Mouse (Mus musculus) urinary bladder, postnatal 10 days (tissue): ENCODE measurements around the gene Zfp64.
"Not testable (repeated sequence)": the region's sequence is repeated elsewhere in the genome, so short reads cannot be mapped to it uniquely, and the experiment has no call there.

Experiments used
- DNase-seq: peaks from one replicate; pipeline ENCODE4 v3.0.0; 2022; ENCODE audit warnings: low spot score

The Zfp64 gene

GRCm38 (mm10) chr2:168895531-168895930 is 59.9 kb downstream of the Zfp64 start:
- DNase-seq, result no peak

GRCm38 (mm10) chr2:168894738-168895137 is 60.6 kb downstream of the Zfp64 start:
- no peak for DNase-seq

- DNase-seq, result no peak
Measured at GRCm38 (mm10) chr2:168892057-168892456, 63.3 kb downstream of the Zfp64 start.

- no peak for DNase-seq
Measured at GRCm38 (mm10) chr2:168884641-168885040, 70.7 kb downstream of the Zfp64 start.

GRCm38 (mm10) chr2:168882997-168883396 is 72.4 kb downstream of the Zfp64 start:
- no peak for DNase-seq

GRCm38 (mm10) chr2:168881927-168882326 is 73.5 kb downstream of the Zfp64 start:
- no peak for DNase-seq

GRCm38 (mm10) chr2:168879573-168879972 is 75.8 kb downstream of the Zfp64 start:
- DNase-seq, result no peak

GRCm38 (mm10) chr2:168878708-168879107 is 76.7 kb downstream of the Zfp64 start:
- DNase-seq, result no peak

- DNase-seq, result no peak
Measured at GRCm38 (mm10) chr2:168878158-168878557, 77.2 kb downstream of the Zfp64 start.

- no peak for DNase-seq
Measured at GRCm38 (mm10) chr2:168876631-168877030, 78.8 kb downstream of the Zfp64 start.

GRCm38 (mm10) chr2:168874498-168874897 is 80.9 kb downstream of the Zfp64 start:
- DNase-seq, result no peak

GRCm38 (mm10) chr2:168871767-168872511 is 83.4 kb downstream of the Zfp64 start:
- no peak for DNase-seq

GRCm38 (mm10) chr2:168870480-168870879 is 84.9 kb downstream of the Zfp64 start:
- DNase-seq, result no peak

- no peak for DNase-seq
Measured at GRCm38 (mm10) chr2:168866942-168867341, 88.4 kb downstream of the Zfp64 start.

GRCm38 (mm10) chr2:168866436-168866835 is 89.0 kb downstream of the Zfp64 start:
- no peak for DNase-seq

- no peak for DNase-seq
Measured at GRCm38 (mm10) chr2:168864905-168865304, 90.5 kb downstream of the Zfp64 start.

GRCm38 (mm10) chr2:168862694-168863093 is 92.7 kb downstream of the Zfp64 start:
- DNase-seq, result no peak

- DNase-seq, result no peak
Measured at GRCm38 (mm10) chr2:168860922-168861740, 94.3 kb downstream of the Zfp64 start.

GRCm38 (mm10) chr2:168860032-168860691 is 95.2 kb downstream of the Zfp64 start:
- DNase-seq, result no peak

- DNase-seq, result no peak
Measured at GRCm38 (mm10) chr2:168856638-168857037, 98.7 kb downstream of the Zfp64 start.

GRCm38 (mm10) chr2:168854777-168855176 is 100.6 kb downstream of the Zfp64 start:
- no peak for DNase-seq

GRCm38 (mm10) chr2:168853869-168854268 is 101.5 kb downstream of the Zfp64 start:
- DNase-seq, result not testable (repeated sequence)

- DNase-seq, result no peak
Measured at GRCm38 (mm10) chr2:168851545-168851944, 103.8 kb downstream of the Zfp64 start.
